Mouse (Mus musculus): ENCODE data around the gene Ugt1a7c. TPM values are rescaled to one million over a fixed set of nuclear protein-coding genes. Genes with fewer than 3 reads are reported as not detected.
"Not testable (repeated sequence)": the region's sequence is repeated elsewhere in the genome, so short reads cannot be mapped to it uniquely, and the experiment has no call there.

Gene Ugt1a7c
- polyA plus RNA-seq, 1 experiment from 2014 or later: 1.9 TPM

- ATAC-seq: no peak
- Histone ChIP-seq H3K9me3 (ENCODE audit: control insufficient read depth, low read length) (peaks cover 58% of the 10 kb centered on the region), H3K27me3 (replicated peaks; ENCODE audit: control insufficient read depth, insufficient read depth, low read length) (no peaks in the 10 kb centered on the region), H3K9ac (ENCODE audit: low read depth, low read length) (no peak overlapping the region), H3K27ac (ENCODE audit: low read depth, low read length) (no peak overlapping the region), H3K4me1 (ENCODE audit: control insufficient read depth, insufficient read depth, low read depth, low read length) (no peaks in the 10 kb centered on the region), H3K4me2 (ENCODE audit: low read length) (no peak overlapping the region), H3K36me3 (ENCODE audit: control insufficient read depth, insufficient read depth, low read length) (no peaks in the 10 kb centered on the region), H3K4me3 (ENCODE audit: low read length) (no peak overlapping the region)
- WGBS: 56% methylated on average over 2 of the region's 2 CpGs
Observed at GRCm38 (mm10) chr1:88216551-88216950, 121.7 kb downstream of the Ugt1a7c start.

GRCm38 (mm10) chr1:88217144-88217543 lies 122.3 kb downstream of the Ugt1a7c start:
- no peaks in the 10 kb centered on the region for H3K36me3 ChIP-seq (ENCODE audit: control insufficient read depth, insufficient read depth, low read length)
- ATAC-seq: no peak
- no peak overlapping the region for H3K4me2 ChIP-seq (ENCODE audit: low read length)
- peaks cover 54% of the 10 kb centered on the region for H3K9me3 ChIP-seq (ENCODE audit: control insufficient read depth, low read length)
- H3K9ac ChIP-seq (ENCODE audit: low read depth, low read length): no peak overlapping the region
- no peak overlapping the region for H3K27ac ChIP-seq (ENCODE audit: low read depth, low read length)
- H3K4me3 ChIP-seq (ENCODE audit: low read length): no peak overlapping the region
- no peaks in the 10 kb centered on the region for H3K4me1 ChIP-seq (ENCODE audit: control insufficient read depth, insufficient read depth, low read depth, low read length)
- 65% methylated on average over 2 of the region's 2 CpGs for WGBS
- no peaks in the 10 kb centered on the region for H3K27me3 ChIP-seq (replicated peaks; ENCODE audit: control insufficient read depth, insufficient read depth, low read length)

DNA sequence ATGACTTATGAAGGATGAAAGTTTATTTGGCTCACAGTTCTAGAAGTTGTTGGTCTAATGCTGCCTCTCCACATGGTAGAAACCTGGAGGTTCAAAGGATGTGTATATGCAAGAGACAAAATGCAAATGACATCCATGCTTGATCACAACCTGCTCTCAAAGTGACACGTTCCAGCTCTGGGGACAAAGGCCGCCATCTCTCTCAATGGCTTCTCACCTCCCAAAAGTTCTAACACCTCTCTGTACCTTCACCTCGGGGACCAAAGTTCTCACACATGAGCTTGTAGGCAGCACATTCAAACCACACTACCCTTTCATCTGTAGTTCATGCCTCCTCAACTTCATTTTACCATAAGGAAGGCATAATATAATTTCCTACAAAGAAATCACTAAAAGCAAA lies 122.7 kb downstream of the Ugt1a7c start:
- Histone ChIP-seq H3K4me2 (ENCODE audit: low read length) (no peak overlapping the region), H3K27me3 (replicated peaks; ENCODE audit: control insufficient read depth, insufficient read depth, low read length) (no peaks in the 10 kb centered on the region), H3K4me3 (ENCODE audit: low read length) (no peak overlapping the region), H3K4me1 (ENCODE audit: control insufficient read depth, insufficient read depth, low read depth, low read length) (no peaks in the 10 kb centered on the region), H3K36me3 (ENCODE audit: control insufficient read depth, insufficient read depth, low read length) (no peaks in the 10 kb centered on the region), H3K27ac (ENCODE audit: low read depth, low read length) (no peak overlapping the region), H3K9ac (ENCODE audit: low read depth, low read length) (no peak overlapping the region), H3K9me3 (ENCODE audit: control insufficient read depth, low read length) (peaks cover 51% of the 10 kb centered on the region)
- 41% methylated on average over 3 of the region's 3 CpGs for WGBS
- no peak for ATAC-seq

GRCm38 (mm10) chr1:88218051-88218450 lies 123.2 kb downstream of the Ugt1a7c start:
- H3K27ac ChIP-seq (ENCODE audit: low read depth, low read length): no peak overlapping the region
- no peaks in the 10 kb centered on the region for H3K36me3 ChIP-seq (ENCODE audit: control insufficient read depth, insufficient read depth, low read length)
- peaks cover 47% of the 10 kb centered on the region for H3K9me3 ChIP-seq (ENCODE audit: control insufficient read depth, low read length)
- H3K9ac ChIP-seq (ENCODE audit: low read depth, low read length): no peak overlapping the region
- no peak overlapping the region for H3K4me3 ChIP-seq (ENCODE audit: low read length)
- no peak overlapping the region for H3K4me2 ChIP-seq (ENCODE audit: low read length)
- H3K27me3 ChIP-seq (replicated peaks; ENCODE audit: control insufficient read depth, insufficient read depth, low read length): no peaks in the 10 kb centered on the region
- 75% methylated on average over 9 of the region's 9 CpGs for WGBS
- no peaks in the 10 kb centered on the region for H3K4me1 ChIP-seq (ENCODE audit: control insufficient read depth, insufficient read depth, low read depth, low read length)
- no peak for ATAC-seq

- Histone ChIP-seq H3K9ac (ENCODE audit: low read depth, low read length) (no peak overlapping the region), H3K4me3 (ENCODE audit: low read length) (no peak overlapping the region), H3K9me3 (ENCODE audit: control insufficient read depth, low read length) (peaks cover 41% of the 10 kb centered on the region), H3K36me3 (ENCODE audit: control insufficient read depth, insufficient read depth, low read length) (no peaks in the 10 kb centered on the region), H3K4me1 (ENCODE audit: control insufficient read depth, insufficient read depth, low read depth, low read length) (no peaks in the 10 kb centered on the region), H3K4me2 (ENCODE audit: low read length) (no peak overlapping the region), H3K27ac (ENCODE audit: low read depth, low read length) (no peak overlapping the region), H3K27me3 (replicated peaks; ENCODE audit: control insufficient read depth, insufficient read depth, low read length) (no peaks in the 10 kb centered on the region)
- no peak for ATAC-seq
- 52% methylated on average over 4 of the region's 4 CpGs for WGBS
Observed at GRCm38 (mm10) chr1:88218591-88218990, 123.7 kb downstream of the Ugt1a7c start.

- H3K4me3 ChIP-seq (ENCODE audit: low read length): no peak overlapping the region
- WGBS: 26% methylated on average over 1 of the region's 1 CpGs
- peaks cover 37% of the 10 kb centered on the region for H3K9me3 ChIP-seq (ENCODE audit: control insufficient read depth, low read length)
- ATAC-seq: no peak
- no peaks in the 10 kb centered on the region for H3K27me3 ChIP-seq (replicated peaks; ENCODE audit: control insufficient read depth, insufficient read depth, low read length)
- no peak overlapping the region for H3K27ac ChIP-seq (ENCODE audit: low read depth, low read length)
- no peaks in the 10 kb centered on the region for H3K4me1 ChIP-seq (ENCODE audit: control insufficient read depth, insufficient read depth, low read depth, low read length)
- no peak overlapping the region for H3K9ac ChIP-seq (ENCODE audit: low read depth, low read length)
- H3K4me2 ChIP-seq (ENCODE audit: low read length): no peak overlapping the region
- no peaks in the 10 kb centered on the region for H3K36me3 ChIP-seq (ENCODE audit: control insufficient read depth, insufficient read depth, low read length)
Observed at GRCm38 (mm10) chr1:88219054-88219453, 124.2 kb downstream of the Ugt1a7c start.

DNA sequence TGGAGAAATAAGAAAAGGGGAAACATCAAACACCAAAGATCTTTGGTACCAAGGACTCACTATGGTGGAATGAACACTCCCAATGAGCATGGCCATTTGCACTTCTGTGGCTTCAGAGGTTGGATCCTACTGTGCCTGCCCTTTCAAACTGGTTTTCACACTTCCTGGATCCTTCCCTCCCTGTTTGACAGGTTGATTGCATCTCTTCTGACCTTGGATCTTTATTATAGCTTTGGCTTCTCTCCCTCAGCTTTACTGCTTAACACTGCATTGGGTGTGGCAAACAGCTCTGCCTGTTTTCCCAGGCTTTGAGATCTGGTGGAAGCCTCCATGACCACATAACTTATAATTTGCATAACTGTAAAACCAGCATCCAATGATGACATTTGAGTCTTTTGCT lies 125.5 kb downstream of the Ugt1a7c start:
- no peaks in the 10 kb centered on the region for H3K27me3 ChIP-seq (replicated peaks; ENCODE audit: control insufficient read depth, insufficient read depth, low read length)
- H3K4me2 ChIP-seq (ENCODE audit: low read length): no peak overlapping the region
- H3K4me3 ChIP-seq (ENCODE audit: low read length): no peak overlapping the region
- no peaks in the 10 kb centered on the region for H3K36me3 ChIP-seq (ENCODE audit: control insufficient read depth, insufficient read depth, low read length)
- H3K27ac ChIP-seq (ENCODE audit: low read depth, low read length): no peak overlapping the region
- peaks cover 27% of the 10 kb centered on the region for H3K9me3 ChIP-seq (ENCODE audit: control insufficient read depth, low read length)
- no peak for ATAC-seq
- no peak overlapping the region for H3K9ac ChIP-seq (ENCODE audit: low read depth, low read length)
- no peaks in the 10 kb centered on the region for H3K4me1 ChIP-seq (ENCODE audit: control insufficient read depth, insufficient read depth, low read depth, low read length)

DNA sequence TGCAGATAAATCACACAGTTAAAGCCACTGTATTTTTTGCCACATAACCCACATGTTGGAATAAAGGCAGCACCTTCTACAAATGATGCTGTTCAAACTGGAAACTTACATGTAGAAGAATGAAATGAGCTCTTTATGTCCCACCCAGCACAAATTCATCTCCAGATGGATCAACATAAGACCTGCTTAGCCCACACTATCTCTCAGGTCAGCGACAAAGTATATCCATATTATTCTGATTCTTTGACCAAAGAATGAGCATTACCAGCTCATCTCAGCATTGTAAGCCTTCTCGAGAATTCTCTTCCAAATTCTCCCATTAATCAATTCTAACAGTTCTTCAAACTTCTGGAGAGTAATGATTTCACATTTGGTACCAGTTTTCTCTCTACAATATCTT lies 127.4 kb downstream of the Ugt1a7c start:
- no peak overlapping the region for H3K27ac ChIP-seq (ENCODE audit: low read depth, low read length)
- H3K4me1 ChIP-seq (ENCODE audit: control insufficient read depth, insufficient read depth, low read depth, low read length): no peaks in the 10 kb centered on the region
- no peaks in the 10 kb centered on the region for H3K36me3 ChIP-seq (ENCODE audit: control insufficient read depth, insufficient read depth, low read length)
- H3K4me3 ChIP-seq (ENCODE audit: low read length): no peak overlapping the region
- 47% methylated on average over 2 of the region's 2 CpGs for WGBS
- peaks cover 28% of the 10 kb centered on the region for H3K9me3 ChIP-seq (ENCODE audit: control insufficient read depth, low read length)
- H3K4me2 ChIP-seq (ENCODE audit: low read length): no peak overlapping the region
- H3K27me3 ChIP-seq (replicated peaks; ENCODE audit: control insufficient read depth, insufficient read depth, low read length): no peaks in the 10 kb centered on the region
- H3K9ac ChIP-seq (ENCODE audit: low read depth, low read length): no peak overlapping the region
- no peak for ATAC-seq

DNA sequence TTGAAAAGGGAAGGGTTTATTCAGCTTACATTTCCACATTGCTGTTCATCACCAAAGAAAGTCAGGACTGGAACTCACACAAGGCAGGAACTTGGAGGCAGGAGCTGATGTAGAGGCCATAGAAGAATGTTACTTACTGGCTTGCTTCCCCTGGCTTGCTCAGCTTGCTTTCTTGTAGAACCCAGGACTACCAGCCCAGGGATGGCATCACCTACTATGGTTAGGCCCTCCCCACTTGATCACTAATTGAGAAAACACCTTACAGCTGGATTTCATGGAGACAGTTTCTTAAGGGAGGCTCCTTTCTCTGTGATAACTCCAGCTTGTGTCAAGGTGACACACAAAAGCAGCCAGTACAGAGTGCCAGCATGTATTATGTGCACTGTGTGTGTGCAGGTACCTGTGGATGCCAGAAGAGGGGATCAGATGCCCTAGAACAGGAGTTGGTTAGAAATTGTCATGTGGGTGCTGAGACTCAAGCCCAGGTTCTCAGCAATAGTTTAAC lies 128.2 kb downstream of the Ugt1a7c start:
- H3K9me3 ChIP-seq (ENCODE audit: control insufficient read depth, low read length): peaks cover 31% of the 10 kb centered on the region
- H3K4me2 ChIP-seq (ENCODE audit: low read length); H3K36me3 ChIP-seq (ENCODE audit: control insufficient read depth, insufficient read depth, low read length); H3K4me1 ChIP-seq (ENCODE audit: control insufficient read depth, insufficient read depth, low read depth, low read length); ATAC-seq; H3K27me3 ChIP-seq (replicated peaks; ENCODE audit: control insufficient read depth, insufficient read depth, low read length); H3K27ac ChIP-seq (ENCODE audit: low read depth, low read length); H3K4me3 ChIP-seq (ENCODE audit: low read length); H3K9ac ChIP-seq (ENCODE audit: low read depth, low read length): not testable (repeated sequence)

- no peak for ATAC-seq
- Histone ChIP-seq H3K36me3 (ENCODE audit: control insufficient read depth, insufficient read depth, low read length) (no peaks in the 10 kb centered on the region), H3K9me3 (ENCODE audit: control insufficient read depth, low read length) (peaks cover 36% of the 10 kb centered on the region), H3K9ac (ENCODE audit: low read depth, low read length) (no peak overlapping the region), H3K4me1 (ENCODE audit: control insufficient read depth, insufficient read depth, low read depth, low read length) (no peaks in the 10 kb centered on the region), H3K4me2 (ENCODE audit: low read length) (no peak overlapping the region), H3K27ac (ENCODE audit: low read depth, low read length) (no peak overlapping the region), H3K27me3 (replicated peaks; ENCODE audit: control insufficient read depth, insufficient read depth, low read length) (no peaks in the 10 kb centered on the region), H3K4me3 (ENCODE audit: low read length) (no peak overlapping the region)
- WGBS: 54% methylated on average over 1 of the region's 1 CpGs
Observed at GRCm38 (mm10) chr1:88223591-88223990, 128.7 kb downstream of the Ugt1a7c start.
